Mouse (Mus musculus) common myeloid progenitor, adult 5-6 weeks (primary cell): ENCODE results near the gene Mgarp. TPM values are rescaled to one million over a fixed set of nuclear protein-coding genes. Genes with fewer than 3 reads are reported as not detected.
"Not testable (repeated sequence)": the region's sequence is repeated elsewhere in the genome, so short reads cannot be mapped to it uniquely, and the experiment has no call there.

Experiments used
- ATAC-seq: replicated peaks from 2 replicates; pipeline ENCODE4 v1.8.0; 2016; ENCODE audit warnings: low read depth, mild to moderate bottlenecking, moderate TSS enrichment, inconsistent platforms; ENCODE audit not compliant: poor library complexity, severe bottlenecking
- total RNA-seq: library from RNA; stranded (forward); fragments of 200-1000, 187-1606 nt; gene quantifications from 2 replicates; pipeline ENCODE4 v1.2.3, GENCODE M21; 2017

Gene Mgarp
- total RNA-seq, 1 experiment from 2014 or later: not detected

DNA sequence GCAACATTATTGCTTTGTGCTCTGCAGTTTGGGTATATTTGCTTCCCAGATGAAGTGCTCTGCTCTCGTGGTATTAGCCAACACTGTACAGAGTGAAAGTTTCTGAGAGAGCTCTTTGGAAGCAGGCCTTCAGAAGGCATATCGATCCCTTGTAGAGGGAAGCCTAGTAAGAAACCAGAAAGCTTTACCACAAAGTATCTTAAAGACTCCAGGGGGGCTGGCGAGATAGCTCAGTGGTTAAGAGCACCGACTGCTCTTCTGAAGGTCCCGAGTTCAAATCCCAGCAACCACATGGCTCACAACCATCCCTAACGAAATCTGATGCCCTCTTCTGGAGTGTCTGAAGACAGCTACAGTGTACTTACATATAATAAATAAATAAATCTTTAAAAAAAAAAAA, 52.4 kb downstream of the Mgarp start:
- ATAC-seq: not testable (repeated sequence)

DNA sequence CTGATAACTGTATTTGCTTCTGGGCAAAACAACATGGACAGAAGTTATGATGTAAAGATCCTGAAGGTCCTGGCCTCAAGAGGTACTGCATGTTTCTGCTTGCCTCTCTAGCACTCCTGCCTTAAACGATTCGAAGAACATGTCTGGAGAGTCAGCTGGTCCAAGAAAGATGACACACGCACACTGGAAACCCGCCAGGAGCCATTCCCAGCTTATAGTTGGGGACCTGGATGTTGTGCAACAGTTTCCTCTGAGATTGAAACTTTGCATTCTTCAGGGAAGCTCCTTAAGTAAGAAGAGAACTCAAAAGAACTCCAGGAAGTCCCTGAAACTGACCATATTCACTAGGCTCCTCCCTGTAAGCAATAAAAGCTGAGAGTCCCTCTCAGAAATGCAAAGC, 53.3 kb downstream of the Mgarp start:
- no peak for ATAC-seq

DNA sequence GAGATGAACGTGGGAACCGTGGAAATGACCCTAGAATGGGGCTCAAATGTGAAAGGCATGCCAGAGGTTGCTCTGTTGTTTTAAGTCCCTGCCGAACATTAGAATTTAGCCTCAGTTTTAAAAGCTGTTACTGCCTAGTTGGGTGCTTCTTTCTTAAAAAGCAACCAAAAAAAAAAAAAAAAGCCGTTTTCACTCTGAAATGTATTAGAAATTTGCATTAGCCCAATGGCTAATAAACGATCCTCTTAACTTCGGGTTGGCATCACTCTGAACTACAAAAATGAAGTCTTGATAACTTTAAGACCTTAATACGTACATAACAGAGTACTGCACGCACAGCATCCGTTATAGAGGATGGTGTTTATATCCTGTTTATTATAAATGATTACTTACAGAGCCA, 54.4 kb downstream of the Mgarp start:
- no peak for ATAC-seq

DNA sequence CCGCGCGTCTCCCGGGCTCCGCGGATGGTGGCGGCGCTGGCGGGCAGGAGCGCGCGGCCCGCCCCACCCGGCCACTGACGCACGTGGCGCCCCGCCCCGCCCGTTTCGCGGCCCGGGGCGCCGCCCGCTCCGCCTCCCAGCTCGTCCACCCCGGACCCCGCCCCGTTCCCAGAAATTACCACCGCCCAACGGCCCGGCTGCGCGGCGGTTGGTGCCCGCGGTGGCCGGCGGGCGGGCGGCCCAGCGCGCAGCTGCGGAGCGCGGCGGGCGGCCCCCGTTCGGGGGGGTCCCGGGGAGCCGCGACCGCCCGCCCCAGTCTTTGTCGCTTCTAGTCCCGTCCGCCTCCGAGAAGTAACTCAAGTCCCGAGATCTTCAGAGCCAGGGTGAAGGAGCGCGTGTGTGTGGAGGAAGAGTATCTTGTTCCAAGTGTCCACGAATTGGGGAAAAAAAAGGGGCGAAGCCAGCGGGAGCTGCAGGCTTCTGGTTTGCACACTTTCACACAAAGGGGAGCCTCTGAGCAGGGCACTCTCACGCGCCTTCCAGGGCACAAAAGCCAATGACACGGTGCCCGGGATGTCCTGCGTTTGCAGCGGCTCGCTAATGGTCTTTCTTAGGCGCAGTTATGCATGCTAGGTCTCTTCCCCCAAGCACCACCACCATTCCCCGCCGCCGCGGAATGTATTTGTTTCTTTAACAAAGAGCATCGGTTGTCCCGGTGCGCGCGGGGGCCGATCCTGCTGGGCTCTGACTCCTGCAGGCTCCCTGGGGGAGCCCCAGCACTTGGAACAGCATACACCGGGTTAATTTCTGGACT, 55.1 kb downstream of the Mgarp start:
- peak; percentile 45 for ATAC-seq

DNA sequence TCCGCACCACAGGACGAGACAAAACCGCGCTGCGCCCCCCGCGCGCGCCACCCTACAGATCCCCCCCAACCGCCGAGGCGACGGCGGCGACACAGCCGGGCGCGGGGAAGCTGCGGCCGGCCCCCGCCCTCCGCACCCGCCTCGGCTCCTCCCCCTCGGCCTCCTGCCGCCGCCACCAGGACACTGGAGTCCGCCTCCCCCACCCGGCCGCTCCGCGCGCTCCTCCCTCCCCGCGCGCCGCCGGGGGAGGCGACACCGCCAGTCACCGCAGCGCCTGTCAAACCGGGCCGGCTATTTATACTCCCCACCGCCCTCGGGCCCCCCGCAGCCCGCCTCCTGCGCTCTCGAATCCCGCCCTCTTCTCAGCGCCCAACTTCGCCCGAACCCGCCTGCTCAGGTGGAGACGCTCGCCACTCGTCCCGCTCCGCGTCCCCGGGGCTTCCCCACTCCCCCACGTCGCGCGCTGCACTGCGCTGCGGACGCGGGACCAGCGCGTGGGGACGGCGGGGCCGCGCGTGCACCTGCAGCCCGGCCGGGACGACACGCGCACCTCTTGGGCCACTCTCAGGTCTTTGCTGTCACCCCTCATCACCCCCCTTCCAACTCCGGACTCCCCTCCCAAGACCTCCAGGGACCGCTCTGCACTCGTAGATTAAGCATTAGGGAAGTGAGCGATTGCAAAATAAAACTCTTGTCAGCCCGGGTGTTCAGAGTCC, 55.8 kb downstream of the Mgarp start, which contains the start of gene Elf2:
Gene Elf2 (minus strand): TSS at position 112 of the 716 bp plus-strand sequence.
- ATAC-seq: peak; percentile 64

DNA sequence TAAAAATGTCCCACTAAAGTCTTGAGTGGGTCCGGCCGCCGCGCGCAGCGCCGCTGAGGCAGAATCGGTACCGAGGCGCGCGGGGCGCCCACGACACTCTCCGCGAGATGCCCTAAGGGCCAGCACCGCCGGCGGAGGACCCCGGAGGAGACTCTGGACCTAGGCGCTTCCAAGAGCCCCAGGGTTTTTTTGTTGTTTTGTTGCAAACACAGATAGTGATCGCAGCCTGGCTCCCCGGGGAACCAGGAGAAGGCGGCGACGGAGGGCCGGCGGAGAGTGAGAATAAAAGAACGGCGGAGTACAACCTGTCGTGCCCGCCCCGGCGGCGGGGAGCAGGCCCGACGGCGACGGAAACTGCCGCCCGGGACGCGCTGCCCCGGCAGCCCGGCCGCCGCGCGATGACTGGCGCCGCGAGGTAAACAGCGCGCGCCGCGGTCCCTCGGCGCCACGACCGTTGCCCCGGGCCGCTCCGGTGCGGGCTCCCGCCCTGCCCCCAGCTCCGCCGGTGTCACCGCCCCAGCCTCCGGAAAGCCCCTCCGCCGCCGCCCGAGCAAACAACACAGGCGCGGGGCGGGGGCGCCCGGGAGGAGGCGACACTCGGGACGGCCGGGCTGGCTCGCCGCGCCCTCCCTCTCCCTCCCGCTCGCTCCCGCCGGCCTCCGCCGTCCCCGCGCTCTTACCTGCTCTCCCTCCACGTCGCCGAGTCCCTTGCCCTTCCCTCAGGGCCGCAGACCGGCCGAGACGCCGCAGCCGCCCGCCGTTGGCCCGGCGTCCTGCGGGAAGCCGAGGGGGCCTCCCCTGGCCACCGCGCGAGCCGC, 56.6 kb downstream of the Mgarp start:
- no peak for ATAC-seq

DNA sequence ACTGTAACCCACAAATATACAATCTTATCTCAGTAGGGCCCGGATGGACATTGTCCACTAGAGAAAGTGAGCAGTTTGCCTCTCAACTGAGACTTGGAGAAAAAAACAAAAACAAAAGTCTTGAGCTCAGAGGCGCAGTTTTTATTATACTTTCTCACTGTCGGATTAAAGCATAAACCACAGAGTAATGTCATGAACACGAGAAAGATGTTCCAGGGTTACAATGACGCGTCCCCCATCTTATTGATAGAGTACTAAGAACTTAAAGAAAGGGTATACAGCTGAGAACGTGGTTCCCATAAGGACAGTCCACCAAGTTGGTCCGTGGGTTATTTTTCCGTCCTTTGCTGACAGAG, 57.2 kb downstream of the Mgarp start:
- ATAC-seq: no peak

Other genes starting within 250 kb of the Mgarp start
- 4.7 and 5.5 TPM in 2 replicates for gene Noct, start 172.3 kb downstream of the Mgarp start, total RNA-seq
- 123 and 129 TPM in 2 replicates for gene Elf2, start 56.1 kb downstream of the Mgarp start, total RNA-seq
- gene Ndufc1, start 12.2 kb upstream of the Mgarp start, total RNA-seq: 22.7 and 50.2 TPM in 2 replicates
- 193 and 245 TPM in 2 replicates for gene Naa15, start 18.4 kb upstream of the Mgarp start, total RNA-seq
- gene Rab33b, start 87.2 kb upstream of the Mgarp start, total RNA-seq: 10.3 and 16.9 TPM in 2 replicates
- gene Setd7, start 164.1 kb upstream of the Mgarp start, total RNA-seq: 23.2 and 29.5 TPM in 2 replicates